Mouse (Mus musculus) olfactory bulb, adult 2 months (tissue): ENCODE data around the gene Atp6ap1. TPM values are rescaled to one million over a fixed set of nuclear protein-coding genes. Genes with fewer than 3 reads are reported as not detected.

ENCODE experiments used
- H3K27ac ChIP-seq: fragments of 200-500 bp; 2 replicates; pipeline ENCODE4 v1.5.1; 2012; ENCODE audit warnings: low read depth, low read length; ENCODE audit not compliant: insufficient read depth
- H3K4me1 ChIP-seq: fragments of 200-500 bp; 2 replicates; pipeline ENCODE4 v1.6.1; 2012; ENCODE audit warnings: low read length; ENCODE audit not compliant: control insufficient read depth, insufficient read depth
- H3K4me3 ChIP-seq: fragments of 200-500 bp; 2 replicates; pipeline ENCODE4 v1.5.1; 2012; ENCODE audit warnings: mild to moderate bottlenecking, low read depth, low read length, moderate library complexity; ENCODE audit not compliant: insufficient read depth
- CTCF ChIP-seq: fragments of 200-500 bp; IDR thresholded peaks from 2 replicates; pipeline ENCODE4 v1.5.1; 2012; ENCODE audit warnings: low read depth, mild to moderate bottlenecking, low read length, moderate library complexity; ENCODE audit not compliant: insufficient read depth
- POLR2A ChIP-seq: fragments of 200-500 bp; IDR thresholded peaks from 2 replicates; pipeline ENCODE4 v1.6.1; 2012; ENCODE audit warnings: mild to moderate bottlenecking, low read depth, low read length, moderate library complexity; ENCODE audit not compliant: insufficient read depth
- WGBS: fragments of 180-500 bp; shearing (Covaris S2); methylation state at CpG from one replicate; pipeline ENCODE4 v1.1.7; 2018; 5-methylcytosine and 5-hydroxymethylcytosine counted together
- polyA plus RNA-seq: library from polyadenylated mRNA; stranded (reverse); fragments of >200 nt; gene quantifications from 2 replicates; pipeline ENCODE4 v1.2.4, GENCODE M21; 2012; ENCODE audit warnings: low replicate concordance; ENCODE audit not compliant: missing spikeins, insufficient read depth, insufficient read length

Atp6ap1 gene
- polyA plus RNA-seq, 1 experiment: 501 TPM

GRCm38 (mm10) chrX:74330166-74330930 lies 33.5 kb downstream of the Atp6ap1 start:
- no peak for TF ChIP-seq CTCF
- TF ChIP-seq POLR2A: no peak
- 37% methylated on average over 2 of the region's 2 CpGs for WGBS
- Histone ChIP-seq H3K4me3 (peak overlapping the region; percentile 59; the same call in 1 of the 2 replicates), H3K27ac (no peak overlapping the region), H3K4me1 (peaks cover 22% of the 10 kb centered on the region)

GRCm38 (mm10) chrX:74352645-74353466 lies 56.0 kb downstream of the Atp6ap1 start:
- no peaks in the 10 kb centered on the region for H3K4me1 ChIP-seq
- WGBS: 23% methylated on average over 13 of the region's 13 CpGs
- TF ChIP-seq CTCF (no peak), POLR2A (no peak)
- H3K4me3 ChIP-seq: peak overlapping the region; percentile 58
- peak overlapping the region; percentile 73 for H3K27ac ChIP-seq

GRCm38 (mm10) chrX:74353467-74353770 lies 56.5 kb downstream of the Atp6ap1 start, which contains the start of gene Lage3:
TSS of gene Lage3 (minus strand) at chrX:74353618.
- TF ChIP-seq CTCF: no peak
- TF ChIP-seq POLR2A: peak; percentile 41; the same call in 1 of the 2 replicates
- peak within 1 kb of the TSS; percentile 58 for H3K4me3 ChIP-seq
- H3K4me1 ChIP-seq: no peaks in the 10 kb centered on the region
- peak within 1 kb of the TSS; percentile 73 for H3K27ac ChIP-seq
- WGBS: 24% methylated on average over 16 of the region's 22 CpGs

Other genes starting within 250 kb of the Atp6ap1 start
- gene Opn1mw, start 169.6 kb upstream of the Atp6ap1 start, polyA plus RNA-seq: not detected in 2 replicates
- gene Mecp2, start 161.7 kb upstream of the Atp6ap1 start, polyA plus RNA-seq: not detected in 2 replicates
- gene Tex28, start 129.3 kb upstream of the Atp6ap1 start, polyA plus RNA-seq: not detected in 2 replicates
- not detected in 2 replicates for gene Tktl1, start 119.8 kb upstream of the Atp6ap1 start, polyA plus RNA-seq
- 372 TPM in 1 of 2 replicates, not detected in the other for gene Flna, start 47.3 kb upstream of the Atp6ap1 start, polyA plus RNA-seq
- gene Emd, start 42.4 kb upstream of the Atp6ap1 start, polyA plus RNA-seq: not detected in 2 replicates
- not detected in 2 replicates for gene Rpl10, start 26.3 kb upstream of the Atp6ap1 start, polyA plus RNA-seq
- not detected in 2 replicates for gene Taz, start 15.2 kb upstream of the Atp6ap1 start, polyA plus RNA-seq
- not detected in 2 replicates for gene Dnase1l1, start 14.8 kb upstream of the Atp6ap1 start, polyA plus RNA-seq
- gene Gdi1, start 7.9 kb downstream of the Atp6ap1 start, polyA plus RNA-seq: 513 and 810 TPM in 2 replicates
- gene Fam50a, start 15.9 kb downstream of the Atp6ap1 start, polyA plus RNA-seq: 224 TPM in 1 of 2 replicates, not detected in the other
- not detected in 2 replicates for gene Plxna3, start 32.0 kb downstream of the Atp6ap1 start, polyA plus RNA-seq
- not detected in 2 replicates for gene Lage3, start 56.5 kb downstream of the Atp6ap1 start, polyA plus RNA-seq
- gene Ubl4a, start 76.1 kb downstream of the Atp6ap1 start, polyA plus RNA-seq: not detected in 2 replicates
- not detected in 2 replicates for gene Slc10a3, start 76.3 kb downstream of the Atp6ap1 start, polyA plus RNA-seq
- gene Fam3a, start 96.2 kb downstream of the Atp6ap1 start, polyA plus RNA-seq: not detected in 2 replicates
- gene Ikbkg, start 96.2 kb downstream of the Atp6ap1 start, polyA plus RNA-seq: not detected in 2 replicates
- not detected in 2 replicates for gene G6pdx, start 132.1 kb downstream of the Atp6ap1 start, polyA plus RNA-seq
- not detected in 2 replicates for gene Gm6880, start 184.3 kb downstream of the Atp6ap1 start, polyA plus RNA-seq